Mouse (Mus musculus) ES-E14 (cell line): ENCODE data around the gene Tbx4. TPM values are rescaled to one million over a fixed set of nuclear protein-coding genes. Genes with fewer than 3 reads are reported as not detected.
A peak's percentile ranks its signal among the peaks of the same experiment; 100 is the strongest.

Source experiments
- DNase-seq: peaks from one replicate; pipeline ENCODE4 v3.0.0-alpha.2; 2013; ENCODE audit warnings: low read depth, low spot score
- H3K27ac ChIP-seq: 2 replicates; pipeline ENCODE4 v1.5.1; 2012; ENCODE audit warnings: low read depth, mild to moderate bottlenecking, low read length, moderate library complexity, mixed read lengths; ENCODE audit not compliant: poor library complexity, insufficient read depth, severe bottlenecking
- H3K36me3 ChIP-seq: 2 replicates; pipeline ENCODE4 v1.6.1; 2012; ENCODE audit warnings: mild to moderate bottlenecking, low read length, moderate library complexity, mixed read lengths; ENCODE audit not compliant: control insufficient read depth, poor library complexity, insufficient read depth, severe bottlenecking
- H3K4me1 ChIP-seq, 2 experiments: fragments of 150-350 bp in 1 of 2; sonication (generic) in 1 of 2; 2 replicates each; pipeline ENCODE4 v1.6.1; 2012; ENCODE audit warnings: low read length in 2 of 2, mild to moderate bottlenecking in 1 of 2, mixed read lengths in 1 of 2; ENCODE audit not compliant: control insufficient read depth in 2 of 2, insufficient read depth in 2 of 2, poor library complexity in 1 of 2
- H3K4me3 ChIP-seq, 2 experiments: fragments of 150-350 bp in 1 of 2; sonication (generic) in 1 of 2; 2 replicates each; pipeline ENCODE4 v1.5.1; 2012; ENCODE audit warnings: low read length in 2 of 2, low read depth in 1 of 2, mild to moderate bottlenecking in 1 of 2, mixed read lengths in 1 of 2; ENCODE audit not compliant: insufficient read depth in 1 of 2, poor library complexity in 1 of 2, severe bottlenecking in 1 of 2
- H3K9ac ChIP-seq: 2 replicates; pipeline ENCODE4 v1.6.1; 2012; ENCODE audit warnings: low read depth, mild to moderate bottlenecking, low read length, mixed read lengths; ENCODE audit not compliant: poor library complexity, insufficient read depth, severe bottlenecking
- H3K9me3 ChIP-seq: fragments of 150-350 bp; sonication (generic); 2 replicates; pipeline ENCODE4 v1.6.1; 2012; ENCODE audit warnings: low read depth, mild to moderate bottlenecking, low read length; ENCODE audit not compliant: control insufficient read depth, insufficient read depth
- CHD2 ChIP-seq: IDR thresholded peaks from 2 replicates; pipeline ENCODE4 v1.6.1; 2014; ENCODE audit warnings: mild to moderate bottlenecking, low read depth, low read length, inconsistent platforms
- HCFC1 ChIP-seq: IDR thresholded peaks from 2 replicates; pipeline ENCODE4 v1.6.1; 2012; ENCODE audit warnings: low read length, inconsistent platforms, borderline replicate concordance; ENCODE audit not compliant: insufficient read depth
- MAFK ChIP-seq: IDR thresholded peaks from 2 replicates; pipeline ENCODE4 v1.6.1; 2014; ENCODE audit warnings: mild to moderate bottlenecking, low read depth, low read length, inconsistent platforms; ENCODE audit not compliant: insufficient read depth
- ZC3H11A ChIP-seq: IDR thresholded peaks from 2 replicates; pipeline ENCODE4 v1.6.1; 2012; ENCODE audit warnings: low read depth, mild to moderate bottlenecking, inconsistent platforms, low read length, borderline replicate concordance
- ZNF384 ChIP-seq: IDR thresholded peaks from 2 replicates; pipeline ENCODE4 v1.6.1; 2012; ENCODE audit warnings: low read depth, low read length, inconsistent platforms
- in situ Hi-C, 2 experiments: fragments of 600-800 bp; cut with MboI; formaldehyde crosslinking; loops; one replicate each; pipeline ENCODE4 v1.15.1; 2025; ENCODE audit warnings: low sequenced_read_pairs in 2 of 2, inconsistent platforms in 1 of 2; ENCODE audit not compliant: unreplicated experiment in 2 of 2
- total RNA-seq: library from RNA; depleted of rRNA; stranded (reverse); fragments of 300-350 nt; gene quantifications from 2 replicates; pipeline ENCODE4 v1.2.3, GENCODE M21; 2012

Gene Tbx4
- total RNA-seq, 1 experiment = 0.76 TPM

DNA sequence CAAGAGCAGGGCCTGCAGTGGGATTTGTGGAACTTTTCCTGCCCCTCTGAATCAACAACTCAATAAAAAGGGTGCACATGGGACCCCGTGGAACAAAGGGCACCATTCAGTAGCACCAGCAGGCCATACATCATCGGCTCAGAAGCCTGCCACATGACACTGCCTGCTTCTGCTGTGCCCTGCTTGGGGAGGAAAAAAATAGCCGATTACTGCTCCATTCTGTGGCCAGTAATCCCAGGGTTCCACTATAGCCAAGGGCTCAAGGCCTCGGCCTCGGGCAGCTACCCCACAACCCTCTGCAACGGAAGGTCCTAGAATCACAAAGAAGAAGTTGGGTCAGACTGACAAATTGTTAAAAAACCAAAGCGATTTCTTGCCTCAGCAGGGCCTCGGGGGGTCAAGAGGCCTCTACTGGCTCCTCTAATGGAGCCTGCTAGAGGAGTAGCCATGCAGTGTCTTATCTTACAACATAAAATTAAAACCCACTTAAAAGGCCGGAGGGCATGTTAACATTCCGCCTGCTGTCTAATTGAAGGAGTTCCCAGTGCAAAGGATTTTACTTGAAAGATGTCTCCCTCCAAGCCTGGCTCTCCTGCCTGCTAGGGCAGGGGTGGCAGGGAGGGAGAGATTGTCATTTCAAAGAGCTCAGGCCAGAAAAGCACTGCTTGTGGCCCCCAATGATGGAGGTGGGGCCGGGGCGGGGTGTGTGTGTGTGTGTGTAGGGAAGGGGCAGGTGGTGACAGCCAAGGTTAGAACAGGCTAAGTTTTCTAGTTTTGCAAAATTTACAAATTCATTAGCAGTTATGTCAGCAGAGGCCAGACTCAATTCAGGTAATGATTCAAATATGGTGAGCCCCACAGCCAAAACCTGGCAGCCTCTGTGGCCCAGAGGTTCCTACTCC lies 31.1 kb downstream of the Tbx4 start:
- Histone ChIP-seq H3K4me3 (no peak overlapping the region), H3K27ac (no peak overlapping the region), H3K9ac (no peak overlapping the region), H3K36me3 (no peaks in the 10 kb centered on the region), H3K4me1 (peaks cover 0 to 7% of the 10 kb centered on the region in 2 experiments; a peak in 1 of 4 replicates), H3K9me3 (no peaks in the 10 kb centered on the region)
- TF ChIP-seq MAFK = no peak
- TF ChIP-seq CHD2 = no peak
- no peak for TF ChIP-seq ZNF384
- no peak for TF ChIP-seq HCFC1
- no peak for TF ChIP-seq ZC3H11A
- DNase-seq = no peak
- in situ Hi-C loops = no loop called here

DNA sequence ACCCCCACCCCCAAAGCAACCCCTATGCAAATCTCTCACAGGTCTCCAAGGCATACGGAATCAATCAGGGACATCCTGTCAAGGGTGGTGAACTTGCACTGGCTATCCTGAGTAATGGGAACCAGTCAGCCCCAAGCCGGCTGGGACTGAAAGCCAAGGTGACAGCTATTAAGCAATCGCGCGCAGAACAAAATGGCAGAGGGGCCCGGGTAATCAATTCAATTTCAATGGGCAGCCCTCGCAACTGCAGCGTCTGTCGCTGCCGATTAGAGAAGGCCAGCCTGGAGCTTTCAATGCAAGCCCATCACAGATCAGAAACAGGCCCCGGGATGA lies 31.7 kb downstream of the Tbx4 start:
- no peaks in the 10 kb centered on the region for H3K36me3 ChIP-seq
- H3K4me3 ChIP-seq = no peak overlapping the region; a peak in 1 of 4 replicates
- no peaks in the 10 kb centered on the region for H3K9me3 ChIP-seq
- in situ Hi-C loops = no loop called here
- TF ChIP-seq MAFK (no peak), CHD2 (no peak), ZNF384 (no peak)
- H3K4me1 ChIP-seq = peaks cover 0 to 7% of the 10 kb centered on the region in 2 experiments; a peak in 1 of 4 replicates
- DNase-seq = no peak
- H3K9ac ChIP-seq = no peak overlapping the region
- H3K27ac ChIP-seq = no peak overlapping the region

- H3K4me1 ChIP-seq = peaks cover 0 to 7% of the 10 kb centered on the region in 2 experiments; a peak in 1 of 4 replicates
- H3K9me3 ChIP-seq = no peaks in the 10 kb centered on the region
- H3K4me3 ChIP-seq = 0 out of 4 replicates have a peak overlapping the region, but pooled peaks of 1 of the 2 experiments have one; percentile 3
- in situ Hi-C loops = no loop called here
- DNase-seq = no peak
- TF ChIP-seq ZNF384 = no peak
- no peak overlapping the region for H3K27ac ChIP-seq
- no peak overlapping the region for H3K9ac ChIP-seq
- H3K36me3 ChIP-seq = no peaks in the 10 kb centered on the region
Measured at GRCm38 (mm10) chr11:85918388-85918940, 32.2 kb downstream of the Tbx4 start.

DNA sequence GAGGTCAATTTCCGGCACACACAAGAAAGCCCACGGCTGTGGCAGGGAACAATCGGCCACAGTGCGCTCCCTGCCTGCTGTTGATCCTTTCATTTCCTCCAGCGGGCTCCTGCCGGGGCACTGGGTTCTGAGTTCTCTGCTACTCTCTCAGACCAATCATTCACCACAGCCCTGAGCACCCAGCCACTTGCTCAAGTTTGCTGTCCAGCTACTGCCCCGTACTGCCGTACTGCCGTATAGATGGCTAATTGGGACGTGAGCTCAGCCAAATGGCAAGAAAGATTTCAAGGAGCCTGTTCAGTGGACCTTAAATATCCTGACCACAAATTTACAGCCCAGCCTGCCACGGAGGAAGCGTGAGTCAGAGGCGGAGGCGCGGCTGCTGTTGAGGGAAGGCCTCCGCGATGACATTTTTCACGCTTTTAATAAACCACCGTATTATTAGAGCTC lies 39.1 kb downstream of the Tbx4 start:
- peaks cover 0 to 2% of the 10 kb centered on the region in 2 experiments; a peak in 1 of 4 replicates for H3K4me1 ChIP-seq
- H3K9me3 ChIP-seq = no peaks in the 10 kb centered on the region
- no peak overlapping the region for H3K9ac ChIP-seq
- in situ Hi-C loops = no loop called here
- no peak for DNase-seq
- no peaks in the 10 kb centered on the region for H3K36me3 ChIP-seq
- no peak overlapping the region for H3K27ac ChIP-seq
- peak overlapping the region in 1 of 2 experiments; percentile 11; a peak in 2 of 4 replicates for H3K4me3 ChIP-seq
- no peak for TF ChIP-seq CHD2
- TF ChIP-seq HCFC1 = no peak
- no peak for TF ChIP-seq ZC3H11A
- no peak for TF ChIP-seq ZNF384
- no peak for TF ChIP-seq MAFK
